Mouse (Mus musculus) heart, embryonic 10.5 days (tissue): ENCODE data around the gene Sfta2. TPM values are rescaled to one million over a fixed set of nuclear protein-coding genes. Genes with fewer than 3 reads are reported as not detected.

Source experiments
- DNase-seq: peaks from one replicate; pipeline ENCODE4 v3.0.0-alpha.2; 2017; ENCODE audit warnings: low spot score
- H3K27ac ChIP-seq: fragments of 300-500 bp; sonication (generic); 2 replicates; pipeline ENCODE4 v1.5.1; 2016; ENCODE audit warnings: mild to moderate bottlenecking
- H3K27me3 ChIP-seq: fragments of 300-500 bp; sonication (generic); 2 replicates; pipeline ENCODE4 v1.6.1; 2016; ENCODE audit warnings: mild to moderate bottlenecking; ENCODE audit not compliant: poor library complexity, insufficient read depth, severe bottlenecking
- H3K36me3 ChIP-seq: fragments of 300-500 bp; sonication (generic); 2 replicates; pipeline ENCODE4 v1.6.1; 2016; ENCODE audit warnings: mild to moderate bottlenecking, moderate library complexity
- H3K4me1 ChIP-seq: fragments of 300-500 bp; sonication (generic); 2 replicates; pipeline ENCODE4 v1.6.1; 2016; ENCODE audit warnings: mild to moderate bottlenecking
- H3K4me3 ChIP-seq: fragments of 300-500 bp; sonication (generic); 2 replicates; pipeline ENCODE4 v1.5.1; 2016; ENCODE audit warnings: mild to moderate bottlenecking, moderate library complexity
- H3K9me3 ChIP-seq: fragments of 300-500 bp; sonication (generic); 2 replicates; pipeline ENCODE4 v1.6.1; 2016; ENCODE audit warnings: mild to moderate bottlenecking, moderate library complexity
- WGBS: fragments of 180-500 bp; shearing (Covaris S2); methylation state at CpG from one replicate; pipeline ENCODE4 v1.1.7; 2016; 5-methylcytosine and 5-hydroxymethylcytosine counted together
- polyA plus RNA-seq: library from polyadenylated mRNA; unstranded; fragments of >200 nt; fragmentation: Nextera tagmentation; extraction: Ambion mirVana; gene quantifications from 2 replicates; pipeline ENCODE4 v1.2.1, GENCODE M21; 2016

Gene Sfta2
- polyA plus RNA-seq, 1 experiment from 2014 or later: not detected

- no peak for DNase-seq
- Histone ChIP-seq H3K36me3 (peaks cover 61% of the 10 kb centered on the region), H3K9me3 (no peaks in the 10 kb centered on the region), H3K4me3 (no peak overlapping the region), H3K4me1 (peaks cover 11% of the 10 kb centered on the region), H3K27me3 (no peaks in the 10 kb centered on the region), H3K27ac (no peak overlapping the region)
- 82% methylated on average over 17 of the region's 17 CpGs for WGBS
Observed at GRCm38 (mm10) chr17:35665957-35666515, 64.7 kb downstream of the Sfta2 start.

DNA sequence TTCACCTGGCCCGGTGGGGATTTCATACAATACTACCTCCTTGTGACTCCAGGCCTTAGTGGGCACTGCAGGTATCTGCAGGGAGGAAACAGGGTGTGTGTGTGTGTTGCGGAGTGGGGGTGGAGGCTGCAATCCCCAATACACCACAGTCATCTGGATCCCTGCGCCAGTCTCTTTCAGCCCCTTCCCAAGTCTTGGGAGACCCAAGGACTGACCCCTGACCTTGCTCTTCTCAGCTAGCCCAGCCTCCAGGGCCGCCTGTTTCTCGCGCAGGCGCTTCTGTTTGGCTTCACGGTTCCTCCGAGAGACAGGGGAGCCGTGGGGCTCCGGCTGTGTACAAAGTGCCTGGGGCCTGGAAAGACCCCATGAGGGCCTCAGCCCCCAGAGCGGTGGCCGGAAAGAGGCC lies 65.5 kb downstream of the Sfta2 start:
- peak overlapping the region; percentile 93 for H3K27ac ChIP-seq
- peak; percentile 80 for DNase-seq
- peaks cover 57% of the 10 kb centered on the region for H3K36me3 ChIP-seq

GRCm38 (mm10) chr17:35667334-35668065 lies 66.2 kb downstream of the Sfta2 start, which contains the start of gene Vars2:
Gene Vars2, minus strand, starts transcription at chr17:35667592.
- H3K9me3 ChIP-seq: no peaks in the 10 kb centered on the region
- peaks cover 54% of the 10 kb centered on the region for H3K36me3 ChIP-seq
- peak within 1 kb of the TSS; percentile 93 for H3K27ac ChIP-seq
- no peaks in the 10 kb centered on the region for H3K27me3 ChIP-seq
- under 1% methylated on average over 61 of the region's 61 CpGs for WGBS
- peaks cover 13% of the 10 kb centered on the region for H3K4me1 ChIP-seq
- peak; percentile 96 for DNase-seq
- peak within 1 kb of the TSS; percentile 76 for H3K4me3 ChIP-seq

More for the DNA sequence above, 65.5 kb downstream of the Sfta2 start:
- Histone ChIP-seq H3K9me3 (no peaks in the 10 kb centered on the region), H3K4me1 (peaks cover 11% of the 10 kb centered on the region), H3K4me3 (peak overlapping the region; percentile 76), H3K27me3 (no peaks in the 10 kb centered on the region)
- 5% methylated on average over 13 of the region's 13 CpGs for WGBS

DNA sequence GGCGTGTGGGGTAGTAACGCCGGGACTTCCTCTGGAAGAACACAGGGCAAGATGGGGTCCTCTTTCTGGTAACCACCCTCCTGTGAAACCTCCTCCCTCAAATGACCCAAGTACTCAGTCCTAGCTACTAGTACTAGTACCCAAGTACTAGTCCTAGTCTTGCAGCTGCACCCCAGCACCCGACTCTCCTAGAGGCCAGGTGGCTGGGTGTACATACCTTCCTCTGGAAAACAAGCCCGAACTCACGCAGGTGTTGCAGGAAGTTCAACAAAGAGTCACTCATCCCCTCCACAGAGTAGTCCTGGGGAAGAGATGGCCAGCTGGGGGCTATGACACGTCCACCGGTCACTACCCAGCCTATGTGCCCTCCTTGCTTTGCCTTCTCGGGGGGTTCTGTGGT lies 68.4 kb downstream of the Sfta2 start:
- no peak for DNase-seq
- Histone ChIP-seq H3K27me3 (no peaks in the 10 kb centered on the region), H3K4me1 (peaks cover 20% of the 10 kb centered on the region), H3K27ac (no peak overlapping the region), H3K4me3 (no peak overlapping the region), H3K36me3 (peaks cover 35% of the 10 kb centered on the region), H3K9me3 (no peaks in the 10 kb centered on the region)
- 87% methylated on average over 9 of the region's 9 CpGs for whole genome bisulfite sequencing

DNA sequence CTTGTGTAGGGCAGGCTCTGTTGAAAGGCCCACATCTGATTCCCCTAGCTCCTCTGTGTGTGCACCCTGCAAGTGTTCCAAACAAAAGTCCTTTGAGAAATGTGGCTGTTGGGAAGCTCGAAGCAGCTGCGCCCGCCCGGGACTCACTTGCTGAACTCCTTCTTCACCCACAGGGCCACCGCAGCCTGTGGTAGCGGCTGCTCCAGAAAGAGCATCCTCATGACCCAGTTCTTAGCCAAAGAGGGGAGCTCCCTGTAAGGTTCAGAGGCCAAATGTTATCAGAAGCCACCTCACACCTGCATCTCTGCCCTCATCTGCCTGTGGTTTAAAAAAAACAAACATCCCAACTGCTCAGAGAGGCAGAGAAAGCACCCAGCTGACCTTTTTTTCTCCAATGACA lies 70.5 kb downstream of the Sfta2 start:
- H3K4me3 ChIP-seq: no peak overlapping the region
- no peak for DNase-seq
- no peak overlapping the region for H3K27ac ChIP-seq
- H3K9me3 ChIP-seq: no peaks in the 10 kb centered on the region
- WGBS: 86% methylated on average over 6 of the region's 6 CpGs
- H3K4me1 ChIP-seq: peaks cover 15% of the 10 kb centered on the region
- no peaks in the 10 kb centered on the region for H3K27me3 ChIP-seq
- H3K36me3 ChIP-seq: peaks cover 26% of the 10 kb centered on the region

DNA sequence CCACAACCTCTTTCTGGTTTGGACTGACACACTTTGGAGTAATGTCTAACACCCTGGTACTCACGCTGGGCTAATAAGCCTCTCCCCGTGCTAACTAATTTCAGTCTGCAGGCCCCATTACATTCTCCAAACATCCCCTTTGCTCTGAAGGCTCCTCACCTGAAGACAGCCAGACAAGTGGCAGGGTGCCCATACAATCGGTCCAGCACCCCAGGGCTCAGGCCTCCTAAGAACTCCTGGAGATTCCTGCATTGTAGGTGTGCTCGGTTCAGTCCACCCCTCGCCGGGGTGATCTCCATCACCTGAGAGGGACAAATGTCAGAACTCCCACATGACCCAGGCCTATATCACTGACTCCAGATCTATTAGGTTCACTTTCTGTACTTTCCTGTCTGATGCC lies 71.2 kb downstream of the Sfta2 start:
- no peak for DNase-seq
- H3K27me3 ChIP-seq: no peaks in the 10 kb centered on the region
- peaks cover 11% of the 10 kb centered on the region for H3K4me1 ChIP-seq
- H3K36me3 ChIP-seq: peaks cover 26% of the 10 kb centered on the region
- peak overlapping the region; percentile 89 for H3K4me3 ChIP-seq
- H3K27ac ChIP-seq: no peak overlapping the region
- H3K9me3 ChIP-seq: no peaks in the 10 kb centered on the region
- 92% methylated on average over 6 of the region's 6 CpGs for WGBS

DNA sequence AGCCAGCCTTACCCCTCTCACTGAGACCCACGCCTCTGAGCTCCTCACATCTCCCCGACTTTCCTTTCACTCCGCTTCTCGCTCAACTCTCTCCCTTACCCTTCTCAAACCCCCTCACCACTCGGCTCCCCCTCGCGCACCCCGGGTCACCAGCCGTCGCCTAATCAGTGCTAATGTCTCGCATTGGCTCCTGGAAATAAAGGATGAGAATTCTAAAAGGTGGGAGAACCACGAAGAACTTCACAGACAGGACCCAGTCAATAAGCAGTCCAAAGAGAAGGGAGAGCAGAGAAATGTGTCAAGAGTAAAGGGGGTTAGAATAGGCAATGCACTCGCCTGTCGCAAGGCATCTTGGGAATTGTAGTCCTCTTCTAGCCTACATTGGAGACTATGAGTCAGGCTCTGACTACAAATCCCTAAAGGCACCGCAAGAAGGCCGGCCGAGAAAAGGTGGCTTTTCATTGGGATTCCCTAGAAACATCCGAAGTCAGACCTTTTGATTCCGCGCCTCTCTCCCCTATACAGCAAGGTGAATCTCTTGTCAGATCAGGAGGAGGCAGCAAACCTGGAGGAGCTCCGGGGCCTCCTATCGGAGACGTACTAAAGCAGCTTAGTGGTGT lies 72.2 kb downstream of the Sfta2 start, which contains the start of gene Gtf2h4:
TSS of gene Gtf2h4 (minus strand) at position 324 of the 620 bp plus-strand sequence.
- H3K36me3 ChIP-seq: peaks cover 26% of the 10 kb centered on the region
- peak; percentile 95 for DNase-seq
- no peaks in the 10 kb centered on the region for H3K9me3 ChIP-seq
- H3K27me3 ChIP-seq: no peaks in the 10 kb centered on the region
- WGBS: 2% methylated on average over 23 of the region's 23 CpGs
- peak within 1 kb of the TSS; percentile 89 for H3K4me3 ChIP-seq
- peak within 1 kb of the TSS; percentile 89 for H3K27ac ChIP-seq
- peaks cover 8% of the 10 kb centered on the region for H3K4me1 ChIP-seq

GRCm38 (mm10) chr17:35680591-35680990 lies 79.2 kb downstream of the Sfta2 start:
- Histone ChIP-seq H3K27me3 (no peaks in the 10 kb centered on the region), H3K4me1 (no peaks in the 10 kb centered on the region), H3K27ac (no peak overlapping the region), H3K4me3 (no peak overlapping the region), H3K9me3 (no peaks in the 10 kb centered on the region), H3K36me3 (peaks cover 46% of the 10 kb centered on the region)
- 48% methylated on average over 6 of the region's 6 CpGs for WGBS
- DNase-seq: no peak

- no peaks in the 10 kb centered on the region for H3K9me3 ChIP-seq
- no peaks in the 10 kb centered on the region for H3K4me1 ChIP-seq
- no peak overlapping the region for H3K27ac ChIP-seq
- H3K27me3 ChIP-seq: no peaks in the 10 kb centered on the region
- no peak overlapping the region for H3K4me3 ChIP-seq
- peaks cover 60% of the 10 kb centered on the region for H3K36me3 ChIP-seq
- 78% methylated on average over 13 of the region's 13 CpGs for WGBS
- DNase-seq: no peak
Observed at GRCm38 (mm10) chr17:35681986-35682385, 80.6 kb downstream of the Sfta2 start.

GRCm38 (mm10) chr17:35685061-35685460 lies 83.7 kb downstream of the Sfta2 start:
- Histone ChIP-seq H3K27me3 (no peaks in the 10 kb centered on the region), H3K4me1 (no peaks in the 10 kb centered on the region), H3K9me3 (no peaks in the 10 kb centered on the region), H3K36me3 (peaks cover 91% of the 10 kb centered on the region), H3K4me3 (no peak overlapping the region), H3K27ac (no peak overlapping the region)
- DNase-seq: no peak
- WGBS: 73% methylated on average over 9 of the region's 9 CpGs

- no peaks in the 10 kb centered on the region for H3K27me3 ChIP-seq
- no peaks in the 10 kb centered on the region for H3K9me3 ChIP-seq
- 0 out of 2 replicates have a peak, but pooled peaks cover 5% of the 10 kb centered on the region for H3K4me1 ChIP-seq
- H3K36me3 ChIP-seq: peaks cover 100% of the 10 kb centered on the region
- 80% methylated on average over 25 of the region's 25 CpGs for WGBS
- DNase-seq: no peak
- H3K27ac ChIP-seq: no peak overlapping the region
- H3K4me3 ChIP-seq: no peak overlapping the region
Observed at GRCm38 (mm10) chr17:35688347-35689175, 87.2 kb downstream of the Sfta2 start.

DNA sequence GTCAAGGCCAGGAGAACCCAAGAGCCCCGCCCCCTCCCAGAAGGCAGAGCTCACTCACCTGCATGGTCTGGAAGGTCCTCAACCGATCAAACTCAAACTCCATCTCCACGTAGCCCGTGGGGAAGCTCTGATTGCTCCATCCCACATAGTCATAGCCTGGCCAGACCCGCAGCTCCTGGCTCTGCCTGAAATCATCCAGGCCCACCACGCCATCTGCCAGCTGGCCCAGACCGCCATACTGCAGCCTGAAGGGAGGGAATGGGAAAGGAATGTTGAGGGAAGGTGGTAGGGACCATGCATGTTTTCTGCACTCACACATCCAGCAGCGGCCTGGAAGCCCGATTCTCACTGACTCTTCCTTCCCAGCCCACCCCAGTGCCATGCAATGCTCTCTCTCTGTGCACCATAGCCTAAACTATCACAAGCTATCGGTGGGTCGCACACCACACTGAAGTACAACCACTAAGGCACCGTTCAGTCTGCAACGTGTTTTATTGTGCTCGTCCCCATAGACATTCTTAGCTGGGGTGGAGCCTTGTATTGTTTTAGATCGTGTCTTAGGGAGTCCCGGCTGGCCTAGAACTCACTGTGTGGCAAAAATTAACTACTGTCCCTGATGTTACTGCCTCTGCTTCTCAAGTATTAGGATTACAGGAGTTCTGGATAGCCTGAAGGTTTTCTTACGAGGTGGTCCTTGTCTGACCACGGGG lies 88.7 kb downstream of the Sfta2 start:
- WGBS: 89% methylated on average over 18 of the region's 18 CpGs
- H3K27me3 ChIP-seq: no peaks in the 10 kb centered on the region

More for the DNA sequence above, 88.7 kb downstream of the Sfta2 start:
- H3K9me3 ChIP-seq: no peaks in the 10 kb centered on the region
- peaks cover 90% of the 10 kb centered on the region for H3K36me3 ChIP-seq
- no peak overlapping the region for H3K4me3 ChIP-seq
- no peak for DNase-seq
- H3K4me1 ChIP-seq: 0 out of 2 replicates have a peak, but pooled peaks cover 5% of the 10 kb centered on the region
- no peak overlapping the region for H3K27ac ChIP-seq
